ENCODE assay signal across 8 mouse cellular contexts in genomic region chr4:153974431-153975291, GRCm38 (mm10). TPM values are rescaled to one million over a fixed set of nuclear protein-coding genes. Genes with fewer than 3 reads are reported as not detected.
DNase-seq lines count a peak whose midpoint lies in the region; ATAC-seq lines count a peak whose summit lies in the region.

Dffb (minus strand) TSS chr4:153975126.
Cep104 (plus strand) TSS chr4:153975194.

- H3K36me3 ChIP-seq in megakaryocyte, embryonic 14.5 days (replicated peaks; ENCODE audit: low read length): peaks cover 49% of the 10 kb centered on the region

- H3K9me3 ChIP-seq in megakaryocyte, embryonic 14.5 days: no peaks in the 10 kb centered on the region

- peak within 1 kb of the TSS; percentile 100 for H3K4me3 ChIP-seq in megakaryocyte, embryonic 14.5 days (replicated peaks)

- H3K4me1 ChIP-seq in megakaryocyte, embryonic 14.5 days: peaks cover 48% of the 10 kb centered on the region

- H3K27me3 ChIP-seq in megakaryocyte, embryonic 14.5 days (replicated peaks): no peaks in the 10 kb centered on the region

- DNase-seq in ZHBTc4 (ENCODE audit: low read depth, low spot score): peak; percentile 96
- DNase-seq in gastrocnemius, adult 8-10 months (ENCODE audit: low spot score in 2 of 2): peak; percentile 91
- peak; percentile 79 for DNase-seq in hindlimb bud, embryonic 11.5 days (ENCODE audit: extremely low spot score, low read depth, low spot score)
- peak; percentile 92 to 95 for DNase-seq in left cerebral cortex, adult 8-10 months (ENCODE audit: low spot score in 2 of 2)
- peak; percentile 96 to 97 for DNase-seq in right cerebral cortex, postnatal 10 days (ENCODE audit: low spot score in 2 of 2)
- DNase-seq in urinary bladder, postnatal 25 days (ENCODE audit: low spot score): peak; percentile 96

- peak; percentile 87 for ATAC-seq in common myeloid progenitor, adult 5-6 weeks (replicated peaks; ENCODE audit: low read depth, poor library complexity, severe bottlenecking)

RNA-seq across cellular contexts. Expression of gene Dffb, which starts in this region (rescaled TPM):
- 9.7 and 11.6 TPM in 2 replicates for total RNA-seq in common myeloid progenitor, adult 5-6 weeks (2017)
- 1 to 10 TPM in 2 of 4 experiments, under 1 TPM in 2; 0.83 to 2.2 (median 1.1) TPM for total RNA-seq in gastrocnemius, adult 8-10 months (2022)
- total RNA-seq in left cerebral cortex, adult 8-10 months (2022): 10 to 100 TPM in 3 of 4 experiments, 1 to 10 TPM in 1; 9.4 to 14.0 (median 11.4) TPM
- 2.5 and 5.4 TPM in 2 replicates for polyA plus RNA-seq in megakaryocyte, embryonic 14.5 days (2012; ENCODE audit: insufficient read depth, low replicate concordance)

RNA-seq across cellular contexts. Expression of gene Cep104, which starts in this region (rescaled TPM):
- total RNA-seq in common myeloid progenitor, adult 5-6 weeks (2017): 7.4 and 25.7 TPM in 2 replicates
- total RNA-seq in gastrocnemius, adult 8-10 months (2022): 10 to 100 TPM; 28.2 to 34.0 (median 28.5) TPM
- total RNA-seq in left cerebral cortex, adult 8-10 months (2022): 10 to 100 TPM; 28.4 to 35.3 (median 32.8) TPM
- 3.8 and 7.3 TPM in 2 replicates for polyA plus RNA-seq in megakaryocyte, embryonic 14.5 days (2012; ENCODE audit: insufficient read depth, low replicate concordance)

Comparison
In these comparisons a context has a peak if more than half of its experiments do, and no peak if none do; other contexts are left out.
1. Peak in every context shown above with its lines: DNase-seq, ATAC-seq and H3K4me3 ChIP-seq.